Mouse (Mus musculus): ENCODE measurements around the gene Eln.

- TF ChIP-seq POLR2A (IDR thresholded peaks at IDR 0.05; ENCODE audit: low read depth, low read length) (no peak), CTCF (IDR thresholded peaks at IDR 0.05; ENCODE audit: extremely low read depth, insufficient read length, insufficient replicate concordance, low read depth, low read length) (no peak)
Observed at GRCm38 (mm10) chr5:134680238-134680637, 66.9 kb downstream of the Eln start.
